Mouse (Mus musculus) kidney, adult 9 months (tissue): ENCODE data around the gene Trim39.
A peak's percentile ranks its signal among the peaks of the same experiment; 100 is the strongest.

Experiments
- DNase-seq: peaks from one replicate; pipeline ENCODE4 v3.0.0; 2022

Trim39 gene

DNA sequence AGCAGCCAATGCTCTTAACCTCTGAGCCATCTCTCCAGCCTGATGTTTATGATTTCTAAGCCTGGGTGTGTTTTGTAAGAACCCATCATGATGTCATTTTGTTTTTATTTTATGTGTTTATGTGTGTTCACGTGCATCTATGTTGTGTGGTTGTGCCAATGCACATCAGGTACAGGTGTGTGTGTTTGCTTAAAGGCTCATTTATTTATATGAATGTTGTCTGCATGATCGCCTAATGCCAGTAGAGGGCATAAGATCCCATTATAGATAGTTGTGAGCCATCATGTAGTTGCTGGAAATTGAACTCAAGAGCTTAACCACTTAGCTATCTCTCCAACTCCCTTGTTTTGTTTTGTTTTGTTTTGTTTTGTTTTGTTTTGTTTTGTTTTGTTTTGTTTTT is 26.3 kb downstream of the Trim39 start:
- DNase-seq: no peak

DNA sequence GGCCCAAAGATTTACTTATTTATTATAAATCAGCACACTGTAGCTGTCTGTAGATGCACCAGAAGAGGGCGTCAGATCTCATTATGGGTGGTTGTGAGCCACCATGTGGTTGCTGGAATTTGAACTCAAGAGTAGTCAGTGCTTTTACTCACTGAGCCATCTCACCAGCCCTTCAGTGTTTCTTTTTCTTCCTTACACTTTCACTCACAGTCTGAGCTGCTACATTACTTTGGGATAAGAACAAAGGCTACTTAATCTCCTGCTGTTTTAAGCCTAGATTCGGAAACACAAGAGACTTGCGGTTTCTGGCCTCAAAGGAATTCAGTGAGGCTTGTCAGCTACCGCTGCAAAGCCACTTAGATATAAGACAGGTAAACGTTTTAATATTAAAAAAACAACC is 28.0 kb downstream of the Trim39 start:
- DNase-seq: no peak

DNA sequence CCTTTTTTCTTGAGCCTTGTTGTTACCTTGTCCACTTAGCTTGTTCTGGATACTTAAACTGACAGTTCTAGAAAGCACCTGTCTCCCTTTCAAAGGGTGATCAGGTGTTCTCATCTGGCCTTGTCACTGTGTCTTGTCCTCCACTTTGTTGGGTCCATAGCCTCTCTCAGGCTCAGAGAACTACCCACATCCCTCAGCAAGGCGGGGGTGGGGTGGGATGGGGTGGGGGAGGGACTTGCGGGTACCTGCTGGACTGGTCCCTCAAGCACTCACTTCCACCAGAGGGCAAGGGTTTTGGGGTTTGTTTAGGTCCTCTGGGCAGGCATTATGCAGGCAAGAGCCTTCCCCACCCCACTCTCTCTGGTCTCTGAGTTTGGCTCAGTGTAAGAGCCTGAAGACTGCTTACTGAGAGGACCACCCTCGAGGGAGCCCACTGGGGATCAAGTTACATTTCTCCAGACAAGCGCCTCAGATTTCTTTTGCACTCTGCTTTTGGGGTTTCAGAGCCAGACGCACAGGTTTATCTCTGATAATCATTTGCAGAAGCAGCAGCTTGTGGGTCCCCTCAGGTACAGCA is 31.3 kb downstream of the Trim39 start:
- DNase-seq: no peak

DNA sequence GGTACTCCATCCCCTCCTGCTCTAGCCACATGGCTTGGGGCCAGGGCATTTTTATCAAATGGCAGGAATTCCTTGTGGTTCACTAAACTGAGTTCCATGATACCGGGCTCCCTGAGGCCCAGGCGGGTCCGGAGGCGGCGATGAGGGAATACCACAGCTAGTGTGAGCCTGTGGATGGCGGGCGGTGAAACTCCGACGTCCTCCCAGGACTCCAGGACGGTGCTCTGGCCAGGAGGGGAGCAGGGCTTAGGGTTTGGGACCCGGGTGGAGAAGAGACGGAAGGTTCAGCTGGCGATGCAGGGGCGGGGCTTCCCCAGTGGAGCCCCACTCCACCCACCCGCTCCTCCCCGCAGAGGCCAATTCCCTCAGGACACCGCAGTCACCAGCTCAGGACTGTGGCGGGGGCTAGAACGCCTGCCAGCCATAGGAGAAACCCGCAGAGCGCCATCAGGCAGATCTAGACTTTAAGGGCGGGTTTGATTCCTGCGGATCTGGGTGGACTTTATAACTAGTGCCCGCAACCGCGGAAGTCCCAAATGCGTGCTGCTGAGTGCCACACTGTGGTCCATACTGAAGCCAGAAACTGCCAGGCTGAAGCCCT is 34.6 kb downstream of the Trim39 start:
- no peak for DNase-seq

DNA sequence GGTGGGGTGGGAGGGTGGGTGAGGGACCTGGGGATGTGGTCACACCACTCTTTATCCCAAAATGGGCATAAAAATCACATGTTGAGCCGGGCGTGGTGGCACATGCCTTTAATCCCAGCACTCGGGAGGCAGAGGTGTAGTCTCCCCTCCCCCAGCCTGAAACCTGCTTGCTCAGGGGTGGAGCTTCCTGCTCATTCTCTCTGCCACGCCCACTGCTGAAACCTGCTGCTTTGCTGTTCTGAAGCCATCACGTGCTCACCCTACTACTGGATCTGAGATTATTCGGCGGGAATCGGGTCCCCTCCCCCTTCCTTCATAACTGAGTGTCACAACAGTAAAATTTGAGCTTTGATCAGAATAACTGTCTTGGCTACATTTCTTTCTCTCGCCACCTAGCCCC is 36.7 kb downstream of the Trim39 start:
- peak; percentile 66 for DNase-seq

DNA sequence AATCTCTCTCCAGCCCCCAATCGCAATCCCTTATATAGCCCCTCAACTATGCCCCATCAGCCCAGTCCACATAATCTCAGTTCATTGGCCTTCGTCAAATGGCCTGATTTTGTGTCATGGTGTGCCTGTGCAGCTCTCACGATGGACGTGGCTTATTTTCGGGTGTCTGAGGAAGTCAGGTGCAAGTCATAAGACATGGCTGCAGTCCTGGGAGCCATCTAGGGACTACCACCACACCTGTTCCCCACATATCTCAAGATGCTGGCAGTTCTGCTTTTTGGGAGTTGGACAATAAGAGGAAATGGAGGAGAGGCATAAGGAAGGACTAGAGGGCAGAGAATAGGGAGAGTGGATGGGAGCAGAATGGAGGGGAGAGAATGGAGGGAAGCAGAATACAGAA is 38.5 kb downstream of the Trim39 start:
- DNase-seq: no peak

DNA sequence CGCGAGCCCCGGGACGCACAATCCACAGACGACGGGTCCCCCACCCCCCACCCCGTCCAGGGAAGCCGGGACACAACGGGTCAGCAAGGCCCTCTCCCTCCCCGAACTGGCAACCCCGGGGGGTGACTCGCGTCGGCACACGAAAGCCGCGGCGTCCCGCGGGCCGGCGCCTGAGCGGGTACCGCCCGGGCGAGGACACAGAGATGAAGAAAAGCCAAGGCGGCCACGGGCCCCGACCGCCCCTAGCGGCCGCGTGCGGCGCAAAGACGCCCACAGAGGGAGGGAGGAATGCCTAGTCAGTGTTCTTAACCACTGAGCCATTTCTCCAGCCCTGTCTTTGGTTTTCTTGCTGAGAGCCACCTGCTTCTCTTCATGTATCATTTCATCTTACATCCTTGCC is 40.7 kb downstream of the Trim39 start:
- peak; percentile 69 for DNase-seq

DNA sequence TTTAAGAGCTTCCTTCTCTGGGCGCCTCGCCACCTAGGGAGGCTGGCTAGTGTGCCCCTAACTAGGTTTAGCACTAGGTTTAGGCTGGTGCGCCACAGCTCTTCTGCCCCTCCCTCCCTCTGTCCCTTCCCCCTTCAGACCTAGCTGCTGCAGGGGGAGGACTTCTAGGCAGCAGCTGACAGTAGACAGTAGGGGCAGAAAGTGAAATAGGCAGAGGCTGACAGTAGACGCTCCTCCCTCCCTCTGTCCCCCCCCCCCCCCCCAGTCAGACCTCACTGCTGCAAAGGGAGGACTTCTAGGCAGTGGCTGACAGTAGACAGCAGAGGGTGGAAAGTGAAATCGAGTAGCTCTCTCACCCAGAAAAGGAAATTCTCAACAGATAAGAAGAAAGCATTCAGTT is 43.0 kb downstream of the Trim39 start:
- DNase-seq: no peak

DNA sequence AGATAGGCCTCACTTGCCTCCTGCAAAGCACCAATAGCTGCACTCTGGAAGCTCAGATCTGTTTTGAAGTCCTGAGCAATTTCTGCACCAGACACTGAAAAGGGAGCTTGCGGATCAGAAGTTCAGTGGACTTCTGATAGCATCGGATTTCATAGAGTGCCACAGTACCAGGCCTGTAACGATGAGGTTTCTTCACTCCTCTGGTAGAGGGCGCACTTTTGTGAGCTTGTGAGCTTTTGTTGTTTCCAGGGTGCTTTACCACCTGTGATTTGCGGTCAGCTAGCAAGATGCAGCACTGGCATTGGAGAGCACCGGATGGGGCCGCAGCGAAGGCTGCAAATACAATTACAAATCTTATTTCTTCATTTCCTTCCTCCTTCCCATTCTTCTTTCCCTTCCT is 45.1 kb downstream of the Trim39 start:
- DNase-seq: no peak

DNA sequence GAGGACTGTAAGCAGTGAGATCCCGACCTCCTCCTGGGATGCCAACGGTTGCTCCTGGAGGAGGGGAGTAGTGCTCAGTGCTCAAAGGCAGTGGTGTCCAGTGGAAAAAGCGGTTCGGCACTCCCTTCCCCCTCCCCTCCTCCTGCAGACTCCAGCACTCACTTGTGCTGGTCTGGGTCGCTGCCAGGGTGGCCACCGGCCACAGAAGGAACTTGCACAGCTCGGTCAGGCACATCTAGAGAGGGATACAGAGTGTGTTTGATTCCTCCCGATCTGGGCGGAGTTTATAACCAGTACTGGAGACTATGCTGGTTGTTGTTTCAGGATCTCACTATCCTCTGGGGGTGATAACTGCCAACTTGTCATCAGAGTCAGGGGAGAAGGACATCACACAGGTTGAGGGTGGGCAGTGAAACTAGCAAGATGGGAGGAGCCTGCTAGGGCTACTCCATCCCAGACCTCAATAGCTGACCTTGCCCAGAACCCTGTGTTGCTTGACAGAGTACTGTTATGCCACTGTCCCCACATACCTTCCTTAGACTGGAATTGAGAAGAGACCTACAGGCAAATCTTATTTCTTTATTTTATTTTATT is 46.7 kb downstream of the Trim39 start:
- DNase-seq: no peak

DNA sequence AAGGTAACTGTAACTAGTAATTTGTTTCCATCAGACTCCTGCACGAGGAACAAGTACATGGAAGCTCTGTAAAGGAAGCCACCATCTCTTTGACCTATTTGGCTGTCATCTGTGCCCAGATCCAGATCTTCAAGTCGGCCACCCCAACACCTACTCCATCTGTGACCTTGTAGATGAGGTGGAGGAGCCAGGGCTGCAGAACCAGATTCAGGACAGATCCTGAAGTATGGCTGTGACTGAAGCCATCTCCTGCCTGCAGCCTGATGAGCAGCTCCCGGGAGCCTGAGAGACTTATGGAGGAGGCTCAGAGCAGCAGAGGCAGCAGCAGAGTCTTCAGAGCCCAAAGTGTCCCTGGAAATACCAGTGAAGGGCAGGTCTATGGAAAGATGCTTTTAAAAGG is 47.6 kb downstream of the Trim39 start:
- DNase-seq: no peak

DNA sequence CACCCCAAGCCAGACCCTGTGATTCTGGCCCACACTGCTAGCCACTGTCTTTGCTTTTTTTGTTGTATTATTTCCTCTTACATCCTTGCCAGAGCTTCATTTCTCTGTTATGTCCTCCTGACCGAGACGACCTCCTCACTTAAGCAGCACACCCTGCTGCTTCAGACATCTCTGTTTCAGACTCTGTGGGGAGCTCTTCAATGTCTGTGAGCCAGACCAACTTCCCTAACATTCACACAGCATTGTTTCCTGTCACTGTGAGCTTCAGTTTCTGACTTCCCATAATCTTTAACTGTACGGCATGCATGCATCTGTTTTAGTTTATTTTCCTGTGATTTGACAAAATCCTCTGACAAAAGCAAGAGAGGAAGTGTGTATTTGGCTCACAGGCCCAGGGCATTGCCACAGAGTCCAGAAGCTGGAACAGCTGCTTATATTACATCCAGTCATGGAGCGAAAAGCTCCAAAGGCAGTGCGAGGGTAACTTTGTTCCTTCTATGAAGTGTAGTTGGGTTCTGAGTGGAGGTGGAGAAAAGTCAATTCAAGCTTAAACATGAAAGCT is 53.4 kb downstream of the Trim39 start:
- no peak for DNase-seq

DNA sequence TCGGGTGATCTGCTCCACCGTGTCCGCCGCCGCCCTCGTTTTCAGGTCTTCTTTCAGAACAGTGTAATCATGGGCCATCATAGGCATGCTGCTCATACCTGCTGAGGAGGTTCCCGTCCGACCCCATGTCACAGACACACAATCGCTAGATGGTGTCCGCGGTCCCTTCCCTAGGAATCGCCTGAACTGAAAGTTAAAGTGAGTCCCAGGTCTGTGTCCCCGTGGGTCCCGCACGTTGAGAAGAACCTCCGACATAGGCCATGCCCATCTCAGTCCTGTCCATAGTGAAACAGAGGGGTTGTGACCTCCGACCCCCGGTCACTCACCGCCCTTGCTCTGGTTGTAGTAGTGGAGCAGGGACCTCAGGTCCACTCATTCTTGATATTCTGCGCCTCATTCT is 56.5 kb downstream of the Trim39 start:
- DNase-seq: no peak
